Comparison of ENCODE assay signal across 10 mouse cellular contexts in genomic region chr1:176275611-176275980, GRCm38 (mm10). TPM values are rescaled to one million over a fixed set of nuclear protein-coding genes. Genes with fewer than 3 reads are reported as not detected.
DNase-seq lines count a peak whose midpoint lies in the region; ATAC-seq lines count a peak whose summit lies in the region.
"Had no signal": no experiment of that assay in that cellular context is flagged by ENCODE, and none has a peak within 500 bp of the region (broad histone marks: within the 10 kb centered on the region; RNA-seq: fewer than 3 reads in every experiment).

No protein-coding gene starts in this region.

- H3K4me2 ChIP-seq in heart, embryonic 16.5 days (ENCODE audit: low read depth, low read length), result peak overlapping the region; percentile 99
- H3K4me2 ChIP-seq in embryonic facial prominence, embryonic 12.5 days (replicated peaks), result peak overlapping the region; percentile 98
- H3K4me2 ChIP-seq in hindbrain, embryonic 15.5 days, result peak overlapping the region; percentile 76
- H3K4me2 ChIP-seq in midbrain, embryonic 14.5 days (ENCODE audit: low read length), result peak overlapping the region; percentile 88

- WGBS in heart, embryonic 16.5 days, result 17% methylated on average over 11 of the region's 11 CpGs
- WGBS in embryonic facial prominence, embryonic 12.5 days, result 13% methylated on average over 11 of the region's 11 CpGs
- whole genome bisulfite sequencing in hindbrain, embryonic 15.5 days, result 9% methylated on average over 11 of the region's 11 CpGs
- WGBS in midbrain, embryonic 14.5 days, result 9% methylated on average over 11 of the region's 11 CpGs

- peaks cover 2% of the 10 kb centered on the region for H3K4me1 ChIP-seq in heart, embryonic 16.5 days (ENCODE audit: control insufficient read depth, insufficient read depth, low read length)
- H3K4me1 ChIP-seq in embryonic facial prominence, embryonic 12.5 days, result no peaks in the 10 kb centered on the region; the same call in 1 of the 2 replicates
- peaks cover 20% of the 10 kb centered on the region for H3K4me1 ChIP-seq in hindbrain, embryonic 15.5 days (replicated peaks)
- H3K4me1 ChIP-seq in midbrain, embryonic 14.5 days (ENCODE audit: control insufficient read depth, insufficient read depth, low read length), result peaks cover 9% of the 10 kb centered on the region; the same call in 1 of the 2 replicates

- H3K27ac ChIP-seq in heart, embryonic 16.5 days (ENCODE audit: low read length), result no peak overlapping the region
- no peak overlapping the region for H3K27ac ChIP-seq in embryonic facial prominence, embryonic 12.5 days
- H3K27ac ChIP-seq in hindbrain, embryonic 15.5 days (replicated peaks), result peak overlapping the region; percentile 58
- H3K27ac ChIP-seq in midbrain, embryonic 14.5 days (replicated peaks; ENCODE audit: low read depth, low read length), result peak overlapping the region; percentile 74; the same call in 1 of the 2 replicates

- H3K9me3 ChIP-seq in heart, embryonic 16.5 days (replicated peaks; ENCODE audit: control insufficient read depth, low read length), result no peaks in the 10 kb centered on the region
- no peaks in the 10 kb centered on the region for H3K9me3 ChIP-seq in embryonic facial prominence, embryonic 12.5 days
- H3K9me3 ChIP-seq in hindbrain, embryonic 15.5 days, result no peaks in the 10 kb centered on the region
- no peaks in the 10 kb centered on the region for H3K9me3 ChIP-seq in midbrain, embryonic 14.5 days (ENCODE audit: control insufficient read depth, low read length)

- no peaks in the 10 kb centered on the region for H3K36me3 ChIP-seq in heart, embryonic 16.5 days (ENCODE audit: control insufficient read depth, insufficient read depth)
- no peaks in the 10 kb centered on the region for H3K36me3 ChIP-seq in embryonic facial prominence, embryonic 12.5 days
- no peaks in the 10 kb centered on the region for H3K36me3 ChIP-seq in hindbrain, embryonic 15.5 days
- H3K36me3 ChIP-seq in midbrain, embryonic 14.5 days (ENCODE audit: control insufficient read depth, insufficient read depth, low read length), result no peaks in the 10 kb centered on the region
- H3K36me3 ChIP-seq: G1E had no signal

- no peak for ATAC-seq in heart, embryonic 16.5 days (replicated peaks; ENCODE audit: extremely low read depth, insufficient read depth, low FRiP score)
- ATAC-seq in embryonic facial prominence, embryonic 12.5 days (ENCODE audit: insufficient number of reproducible peaks, insufficient read depth, low FRiP score, low TSS enrichment), result no peak
- peak; percentile 52 for ATAC-seq in hindbrain, embryonic 15.5 days (ENCODE audit: low FRiP score, low read depth)
- ATAC-seq in midbrain, embryonic 14.5 days (ENCODE audit: low FRiP score, low TSS enrichment), result peak; percentile 22; the same call in 1 of the 2 replicates

- peak overlapping the region; percentile 61 for H3K9ac ChIP-seq in heart, embryonic 16.5 days (ENCODE audit: low read length)
- H3K9ac ChIP-seq in embryonic facial prominence, embryonic 12.5 days, result peak overlapping the region; percentile 52
- H3K9ac ChIP-seq in hindbrain, embryonic 15.5 days, result peak overlapping the region; percentile 54
- peak overlapping the region; percentile 74 for H3K9ac ChIP-seq in midbrain, embryonic 14.5 days (replicated peaks; ENCODE audit: low read length)

- H3K4me3 ChIP-seq in heart, embryonic 16.5 days (ENCODE audit: low read length), result peak overlapping the region; percentile 59
- H3K4me3 ChIP-seq in embryonic facial prominence, embryonic 12.5 days, result peak overlapping the region; percentile 57
- peak overlapping the region; percentile 51 for H3K4me3 ChIP-seq in hindbrain, embryonic 15.5 days
- H3K4me3 ChIP-seq in midbrain, embryonic 14.5 days (replicated peaks; ENCODE audit: low read depth, low read length), result peak overlapping the region; percentile 60

- H3K27me3 ChIP-seq in heart, embryonic 16.5 days (ENCODE audit: control insufficient read depth, insufficient read depth, low read length), result peaks cover 27% of the 10 kb centered on the region
- H3K27me3 ChIP-seq in embryonic facial prominence, embryonic 12.5 days, result peaks cover 39% of the 10 kb centered on the region
- no peaks in the 10 kb centered on the region for H3K27me3 ChIP-seq in hindbrain, embryonic 15.5 days
- no peaks in the 10 kb centered on the region for H3K27me3 ChIP-seq in midbrain, embryonic 14.5 days (ENCODE audit: control insufficient read depth, insufficient read depth, low read length)

- no peak for DNase-seq in heart, adult 8-10 months (ENCODE audit: low spot score)
- DNase-seq in midbrain, embryonic 14.5 days, result no peak
- DNase-seq in c-Kit-positive CD71-positive TER-119-positive erythroid progenitor cells, embryonic 14.5 days (ENCODE audit: low spot score), result no peak
- DNase-seq in adrenal gland, adult 18-20 months (ENCODE audit: low spot score in 2 of 2), result no peak
- DNase-seq in layer of hippocampus, adult 9-10 months (ENCODE audit: low spot score), result no peak
- DNase-seq: gastrocnemius, postnatal 36 days had no signal

RNA-seq across cellular contexts. Expression of gene Pld5, which starts 0.5 kb away (rescaled TPM):
- 0.54 and 0.59 TPM in 2 replicates for polyA plus RNA-seq in heart, embryonic 16.5 days (2015; fragmentation: Nextera tagmentation; extraction: Ambion mirVana)
- under 1 TPM in 3 of 4 experiments, not detected in 1; 0.14 to 0.25 (median 0.24) TPM for total RNA-seq in heart, adult 8-10 months (2022)
- polyA plus RNA-seq in embryonic facial prominence, embryonic 12.5 days (2016; fragmentation: Nextera tagmentation; extraction: Ambion mirVana), result 0.97 and 1.6 TPM in 2 replicates
- 5.9 and 6.8 TPM in 2 replicates for polyA plus RNA-seq in hindbrain, embryonic 15.5 days (2015; fragmentation: Nextera tagmentation; extraction: Ambion mirVana)
- polyA plus RNA-seq in midbrain, embryonic 14.5 days (2014; fragmentation: Nextera tagmentation; extraction: Ambion mirVana), result 4.6 and 5.0 TPM in 2 replicates
- total RNA-seq in adrenal gland, adult 18-20 months (2021), result 1 to 10 TPM in 1 of 2 experiments, under 1 TPM in 1; 0.67 to 1.2 TPM
- polyA plus RNA-seq: G1E had no signal

Comparison
In these comparisons a context has a peak if more than half of its experiments do, and no peak if none do; other contexts are left out.
1. ATAC-seq: peak in hindbrain, embryonic 15.5 days (single experiment) and midbrain, embryonic 14.5 days (single experiment); none in heart, embryonic 16.5 days (single experiment) and embryonic facial prominence, embryonic 12.5 days (single experiment).
2. H3K27ac ChIP-seq: peak in hindbrain, embryonic 15.5 days (single experiment) and midbrain, embryonic 14.5 days (single experiment); none in heart, embryonic 16.5 days (single experiment) and embryonic facial prominence, embryonic 12.5 days (single experiment).
3. Peak in every context shown above with its lines, with median percentiles within 50 percentile points of each other: H3K4me2 ChIP-seq, H3K4me3 ChIP-seq and H3K9ac ChIP-seq.